Mouse (Mus musculus): Measurements from ENCODE around the gene Itga11.

GRCm38 (mm10) chr9:62639686-62640085 lies 37.9 kb upstream of the Itga11 start:
- TF ChIP-seq POLR2A (IDR thresholded peaks at IDR 0.05; ENCODE audit: borderline replicate concordance, extremely low read depth, low read depth, low read length), result no peak
- no peak for TF ChIP-seq CTCF (IDR thresholded peaks at IDR 0.05; ENCODE audit: insufficient read depth, low read length)
